In the genomic region with DNA sequence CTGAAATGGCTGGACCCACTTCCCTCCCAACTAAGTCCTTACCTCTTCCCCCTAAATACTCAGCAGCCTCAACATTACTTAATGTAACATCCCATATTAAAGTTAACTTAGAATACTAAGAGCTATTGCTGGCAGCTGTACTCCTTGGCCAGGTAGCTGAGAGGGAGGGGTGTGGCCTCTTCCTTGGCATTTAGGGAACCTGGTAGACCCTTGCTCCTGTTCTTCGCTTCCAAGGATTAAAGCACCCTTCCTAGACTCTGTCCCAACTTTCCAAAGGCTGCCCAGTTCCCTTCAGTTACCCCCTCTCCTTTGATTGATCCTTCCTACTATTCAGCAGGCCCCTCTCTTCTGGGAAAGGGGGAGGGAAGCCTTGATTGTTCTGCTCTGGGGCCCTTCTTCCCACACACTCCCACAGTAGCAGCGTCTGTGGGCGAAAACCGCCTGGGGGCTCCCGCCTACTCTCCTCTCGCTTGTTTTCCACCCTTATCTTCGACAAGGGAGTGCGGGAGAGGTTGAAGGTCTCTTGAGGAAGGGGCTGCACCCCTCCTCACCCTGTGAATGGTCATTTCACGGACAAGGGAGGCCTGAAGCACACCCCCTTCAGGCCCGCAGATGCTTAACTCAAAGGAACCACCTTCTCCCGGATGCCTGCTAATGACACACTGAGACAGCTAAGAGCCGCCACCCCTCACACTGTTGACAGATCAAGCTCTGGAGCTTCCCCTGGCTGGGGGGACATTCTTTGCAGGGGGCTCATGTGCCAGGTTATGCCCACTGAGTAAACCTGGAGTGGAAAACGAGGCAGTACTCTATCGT, we compare ENCODE assay signal across 8 mouse cellular contexts. TPM values are rescaled to one million over a fixed set of nuclear protein-coding genes. Genes with fewer than 3 reads are reported as not detected.
DNase-seq lines count a peak whose midpoint lies in the region; ATAC-seq lines count a peak whose summit lies in the region.

No protein-coding gene starts in this region.

- peak overlapping the region; percentile 60 for H3K4me3 ChIP-seq in kidney, embryonic 14.5 days (ENCODE audit: low read length)
- peak overlapping the region; percentile 61 for H3K4me3 ChIP-seq in forebrain, embryonic 10.5 days
- peak overlapping the region; percentile 84 for H3K4me3 ChIP-seq in kidney, embryonic 15.5 days (replicated peaks)
- H3K4me3 ChIP-seq in midbrain, embryonic 14.5 days (replicated peaks; ENCODE audit: low read depth, low read length) = peak overlapping the region; percentile 54

- WGBS in kidney, embryonic 14.5 days = 4% methylated on average over 14 of the region's 14 CpGs
- WGBS in forebrain, embryonic 10.5 days = 2% methylated on average over 14 of the region's 14 CpGs
- 4% methylated on average over 14 of the region's 14 CpGs for WGBS in kidney, embryonic 15.5 days
- WGBS in midbrain, embryonic 14.5 days = 5% methylated on average over 14 of the region's 14 CpGs

- peak overlapping the region; percentile 99 for H3K27ac ChIP-seq in kidney, embryonic 14.5 days (ENCODE audit: low read depth, low read length)
- H3K27ac ChIP-seq in forebrain, embryonic 10.5 days = peak overlapping the region; percentile 89
- peak overlapping the region; percentile 99 for H3K27ac ChIP-seq in kidney, embryonic 15.5 days
- H3K27ac ChIP-seq in midbrain, embryonic 14.5 days (replicated peaks; ENCODE audit: low read depth, low read length) = no peak overlapping the region

- H3K36me3 ChIP-seq in kidney, embryonic 14.5 days (ENCODE audit: control insufficient read depth, insufficient read depth, low read length) = peaks cover 38% of the 10 kb centered on the region
- peaks cover 26% of the 10 kb centered on the region for H3K36me3 ChIP-seq in forebrain, embryonic 10.5 days (replicated peaks)
- H3K36me3 ChIP-seq in kidney, embryonic 15.5 days = peaks cover 36% of the 10 kb centered on the region
- no peaks in the 10 kb centered on the region for H3K36me3 ChIP-seq in midbrain, embryonic 14.5 days (ENCODE audit: control insufficient read depth, insufficient read depth, low read length)

- no peaks in the 10 kb centered on the region for H3K9me3 ChIP-seq in kidney, embryonic 14.5 days (ENCODE audit: control insufficient read depth, low read length)
- no peaks in the 10 kb centered on the region for H3K9me3 ChIP-seq in forebrain, embryonic 10.5 days
- H3K9me3 ChIP-seq in kidney, embryonic 15.5 days (replicated peaks) = no peaks in the 10 kb centered on the region
- H3K9me3 ChIP-seq in midbrain, embryonic 14.5 days (ENCODE audit: control insufficient read depth, low read length) = no peaks in the 10 kb centered on the region

- no peak for DNase-seq in kidney, adult 8-10 months
- peak; percentile 50 for DNase-seq in Muller cell, postnatal 12 days (ENCODE audit: inconsistent ontology term)
- no peak for DNase-seq in forebrain, embryonic 10.5 days (ENCODE audit: extremely low spot score, low spot score)
- DNase-seq in midbrain, embryonic 14.5 days = peak; percentile 21
- no peak for DNase-seq in frontal cortex, postnatal 14 days (ENCODE audit: low spot score in 2 of 2)

- peak overlapping the region; percentile 65 for H3K4me2 ChIP-seq in kidney, embryonic 14.5 days (replicated peaks; ENCODE audit: low read depth, low read length)
- peak overlapping the region; percentile 80 for H3K4me2 ChIP-seq in kidney, embryonic 15.5 days
- H3K4me2 ChIP-seq in midbrain, embryonic 14.5 days (ENCODE audit: low read length) = peak overlapping the region; percentile 94

- H3K4me1 ChIP-seq in kidney, embryonic 14.5 days (ENCODE audit: control insufficient read depth, insufficient read depth, low read length) = peaks cover 68% of the 10 kb centered on the region
- peaks cover 90% of the 10 kb centered on the region for H3K4me1 ChIP-seq in forebrain, embryonic 10.5 days
- peaks cover 86% of the 10 kb centered on the region for H3K4me1 ChIP-seq in kidney, embryonic 15.5 days
- peaks cover 10% of the 10 kb centered on the region; the same call in 1 of the 2 replicates for H3K4me1 ChIP-seq in midbrain, embryonic 14.5 days (ENCODE audit: control insufficient read depth, insufficient read depth, low read length)

- no peaks in the 10 kb centered on the region for H3K27me3 ChIP-seq in kidney, embryonic 14.5 days (ENCODE audit: control insufficient read depth, insufficient read depth, low read length)
- peaks cover 92% of the 10 kb centered on the region for H3K27me3 ChIP-seq in forebrain, embryonic 10.5 days (ENCODE audit: poor library complexity, severe bottlenecking)
- no peaks in the 10 kb centered on the region for H3K27me3 ChIP-seq in kidney, embryonic 15.5 days
- peaks cover 73% of the 10 kb centered on the region for H3K27me3 ChIP-seq in midbrain, embryonic 14.5 days (ENCODE audit: control insufficient read depth, insufficient read depth, low read length)

- peak overlapping the region; percentile 77 for H3K9ac ChIP-seq in kidney, embryonic 14.5 days (ENCODE audit: low read depth, low read length)
- H3K9ac ChIP-seq in kidney, embryonic 15.5 days = peak overlapping the region; percentile 84
- peak overlapping the region; percentile 55; the same call in 1 of the 2 replicates for H3K9ac ChIP-seq in midbrain, embryonic 14.5 days (replicated peaks; ENCODE audit: low read length)

- ATAC-seq in kidney, embryonic 14.5 days (ENCODE audit: low FRiP score, low TSS enrichment) = no peak
- no peak for ATAC-seq in kidney, embryonic 15.5 days (replicated peaks; ENCODE audit: low FRiP score)
- no peak for ATAC-seq in midbrain, embryonic 14.5 days (ENCODE audit: low FRiP score, low TSS enrichment)
- ATAC-seq in frontal cortex, adult (ENCODE audit: low TSS enrichment) = no peak

RNA-seq across cellular contexts. Expression of a gene that starts 1.1 kb away (rescaled TPM):
- 7.6 and 12.4 TPM in 2 replicates for polyA plus RNA-seq in kidney, embryonic 14.5 days (2014; fragmentation: Nextera tagmentation; extraction: Ambion mirVana)
- polyA plus RNA-seq in forebrain, embryonic 10.5 days (2016; fragmentation: Nextera tagmentation; extraction: Ambion mirVana) = 9.9 and 10.0 TPM in 2 replicates
- polyA plus RNA-seq in kidney, embryonic 15.5 days (2015; fragmentation: Nextera tagmentation; extraction: Ambion mirVana) = 10.9 TPM in 2 replicates
- 2.6 and 3.5 TPM in 2 replicates for polyA plus RNA-seq in midbrain, embryonic 14.5 days (2014; fragmentation: Nextera tagmentation; extraction: Ambion mirVana)

RNA-seq across cellular contexts. Expression of a gene that starts 2.8 kb away (rescaled TPM):
- 19.0 and 19.8 TPM in 2 replicates for polyA plus RNA-seq in kidney, embryonic 14.5 days (2014; fragmentation: Nextera tagmentation; extraction: Ambion mirVana)
- 5.6 and 6.2 TPM in 2 replicates for polyA plus RNA-seq in forebrain, embryonic 10.5 days (2016; fragmentation: Nextera tagmentation; extraction: Ambion mirVana)
- 27.1 and 30.8 TPM in 2 replicates for polyA plus RNA-seq in kidney, embryonic 15.5 days (2015; fragmentation: Nextera tagmentation; extraction: Ambion mirVana)
- polyA plus RNA-seq in midbrain, embryonic 14.5 days (2014; fragmentation: Nextera tagmentation; extraction: Ambion mirVana) = 0.93 and 1.2 TPM in 2 replicates

RNA-seq across cellular contexts. Expression of a gene that starts 22.8 kb away (rescaled TPM):
- polyA plus RNA-seq in kidney, embryonic 14.5 days (2014; fragmentation: Nextera tagmentation; extraction: Ambion mirVana) = 14.0 and 18.9 TPM in 2 replicates
- 7.3 and 7.7 TPM in 2 replicates for polyA plus RNA-seq in forebrain, embryonic 10.5 days (2016; fragmentation: Nextera tagmentation; extraction: Ambion mirVana)
- polyA plus RNA-seq in kidney, embryonic 15.5 days (2015; fragmentation: Nextera tagmentation; extraction: Ambion mirVana) = 26.5 and 27.2 TPM in 2 replicates
- polyA plus RNA-seq in midbrain, embryonic 14.5 days (2014; fragmentation: Nextera tagmentation; extraction: Ambion mirVana) = 1.4 and 4.0 TPM in 2 replicates

RNA-seq across cellular contexts. Expression of a gene that starts 39.4 kb away (rescaled TPM):
- polyA plus RNA-seq in kidney, embryonic 14.5 days (2014; fragmentation: Nextera tagmentation; extraction: Ambion mirVana) = 0.20 and 0.45 TPM in 2 replicates
- polyA plus RNA-seq in forebrain, embryonic 10.5 days (2016; fragmentation: Nextera tagmentation; extraction: Ambion mirVana) = 0.40 and 0.44 TPM in 2 replicates
- 0.65 and 0.81 TPM in 2 replicates for polyA plus RNA-seq in kidney, embryonic 15.5 days (2015; fragmentation: Nextera tagmentation; extraction: Ambion mirVana)
- polyA plus RNA-seq in midbrain, embryonic 14.5 days (2014; fragmentation: Nextera tagmentation; extraction: Ambion mirVana) = 0.62 TPM in 1 of 2 replicates, not detected in the other

RNA-seq across cellular contexts. Expression of a gene that starts 44.6 kb away (rescaled TPM):
- polyA plus RNA-seq in kidney, embryonic 14.5 days (2014; fragmentation: Nextera tagmentation; extraction: Ambion mirVana) = 44.2 and 54.9 TPM in 2 replicates
- 66.5 and 67.4 TPM in 2 replicates for polyA plus RNA-seq in forebrain, embryonic 10.5 days (2016; fragmentation: Nextera tagmentation; extraction: Ambion mirVana)
- 52.4 and 65.0 TPM in 2 replicates for polyA plus RNA-seq in kidney, embryonic 15.5 days (2015; fragmentation: Nextera tagmentation; extraction: Ambion mirVana)
- 110 and 131 TPM in 2 replicates for polyA plus RNA-seq in midbrain, embryonic 14.5 days (2014; fragmentation: Nextera tagmentation; extraction: Ambion mirVana)

Comparison
In these comparisons a context has a peak if more than half of its experiments do, and no peak if none do; other contexts are left out.
1. DNase-seq: peak in Muller cell, postnatal 12 days (single experiment) and midbrain, embryonic 14.5 days (single experiment); none in kidney, adult 8-10 months (0 of 2), forebrain, embryonic 10.5 days (single experiment) and frontal cortex, postnatal 14 days (0 of 2).
2. Peak in every context shown above with its lines, with median percentiles within 50 percentile points of each other: H3K4me2 ChIP-seq, H3K4me3 ChIP-seq and H3K9ac ChIP-seq.